Mouse (Mus musculus) megakaryocyte, embryonic 14.5 days (primary cell): ENCODE results near the gene Bok. TPM values are rescaled to one million over a fixed set of nuclear protein-coding genes. Genes with fewer than 3 reads are reported as not detected.

Experiments used
- H3K27me3 ChIP-seq: replicated peaks from 2 replicates; pipeline ENCODE3; 2012; ENCODE audit warnings: inconsistent platforms
- H3K36me3 ChIP-seq: replicated peaks from 2 replicates; pipeline ENCODE3; 2012; ENCODE audit warnings: low read length, inconsistent platforms, mixed read lengths
- H3K4me1 ChIP-seq: 2 replicates; pipeline ENCODE4 v1.6.1; 2012; ENCODE audit warnings: inconsistent platforms
- H3K4me3 ChIP-seq: replicated peaks from 2 replicates; pipeline ENCODE3; 2012; ENCODE audit warnings: moderate library complexity, mild to moderate bottlenecking, inconsistent platforms
- H3K9me3 ChIP-seq: 2 replicates; pipeline ENCODE4 v1.6.1; 2012; ENCODE audit warnings: inconsistent platforms
- FLI1 ChIP-seq: IDR thresholded peaks from 2 replicates; pipeline ENCODE4 v1.6.1; 2012; ENCODE audit warnings: low read length, inconsistent platforms, mixed read lengths
- GATA1 ChIP-seq: IDR thresholded peaks from 3 replicates; pipeline ENCODE4 v1.6.1; 2012; ENCODE audit warnings: mixed read lengths, low read length, inconsistent platforms, borderline replicate concordance
- polyA plus RNA-seq: library from polyadenylated mRNA; stranded (reverse); fragments of >175 nt; gene quantifications from 2 replicates; pipeline ENCODE4 v1.2.3, GENCODE M21; 2012; ENCODE audit warnings: low replicate concordance; ENCODE audit not compliant: insufficient read depth

Gene Bok
- polyA plus RNA-seq, 1 experiment: 0.84 TPM

- H3K4me1 ChIP-seq: peaks cover 4% of the 10 kb centered on the region
- H3K9me3 ChIP-seq: no peaks in the 10 kb centered on the region
- H3K36me3 ChIP-seq: peaks cover 35% of the 10 kb centered on the region
- no peak overlapping the region for H3K4me3 ChIP-seq
- H3K27me3 ChIP-seq: no peaks in the 10 kb centered on the region
- no peak for TF ChIP-seq FLI1
- no peak for TF ChIP-seq GATA1
These were observed 19.9 kb downstream of the Bok start for GRCm38 (mm10) chr1:93705389-93705788.

GRCm38 (mm10) chr1:93716166-93716565 lies 30.7 kb downstream of the Bok start:
- TF ChIP-seq FLI1 (no peak), GATA1 (no peak)
- Histone ChIP-seq H3K27me3 (no peaks in the 10 kb centered on the region), H3K4me1 (no peaks in the 10 kb centered on the region; the same call in none of the 2 replicates), H3K9me3 (no peaks in the 10 kb centered on the region), H3K4me3 (no peak overlapping the region), H3K36me3 (peaks cover 73% of the 10 kb centered on the region)

- H3K36me3 ChIP-seq: peaks cover 57% of the 10 kb centered on the region
- H3K9me3 ChIP-seq: no peaks in the 10 kb centered on the region
- no peak overlapping the region for H3K4me3 ChIP-seq
- H3K4me1 ChIP-seq: peaks cover 4% of the 10 kb centered on the region
- H3K27me3 ChIP-seq: no peaks in the 10 kb centered on the region
- TF ChIP-seq FLI1: no peak
- no peak for TF ChIP-seq GATA1
These were observed 36.1 kb downstream of the Bok start for GRCm38 (mm10) chr1:93721557-93721956.

- no peaks in the 10 kb centered on the region for H3K9me3 ChIP-seq
- H3K4me3 ChIP-seq: no peak overlapping the region
- H3K36me3 ChIP-seq: peaks cover 37% of the 10 kb centered on the region
- peaks cover 13% of the 10 kb centered on the region for H3K4me1 ChIP-seq
- H3K27me3 ChIP-seq: no peaks in the 10 kb centered on the region
- TF ChIP-seq FLI1: no peak
- TF ChIP-seq GATA1: no peak
These were observed 39.2 kb downstream of the Bok start for GRCm38 (mm10) chr1:93724623-93725022.

- no peak for TF ChIP-seq GATA1
- no peak for TF ChIP-seq FLI1
- Histone ChIP-seq H3K36me3 (peaks cover 29% of the 10 kb centered on the region), H3K4me3 (no peak overlapping the region), H3K4me1 (peaks cover 16% of the 10 kb centered on the region), H3K9me3 (no peaks in the 10 kb centered on the region), H3K27me3 (no peaks in the 10 kb centered on the region)
These were observed 40.2 kb downstream of the Bok start for GRCm38 (mm10) chr1:93725665-93726064.

GRCm38 (mm10) chr1:93726116-93726515 lies 40.7 kb downstream of the Bok start:
- TF ChIP-seq FLI1 (no peak), GATA1 (no peak)
- H3K36me3 ChIP-seq: peaks cover 25% of the 10 kb centered on the region

GRCm38 (mm10) chr1:93726974-93727373 lies 41.5 kb downstream of the Bok start:
- H3K36me3 ChIP-seq: peaks cover 23% of the 10 kb centered on the region
- H3K9me3 ChIP-seq: no peaks in the 10 kb centered on the region
- no peak for TF ChIP-seq FLI1
- no peak for TF ChIP-seq GATA1
- no peaks in the 10 kb centered on the region for H3K27me3 ChIP-seq
- peak overlapping the region; percentile 68 for H3K4me3 ChIP-seq
- peaks cover 21% of the 10 kb centered on the region for H3K4me1 ChIP-seq

More at GRCm38 (mm10) chr1:93726116-93726515, 40.7 kb downstream of the Bok start:
- H3K4me3 ChIP-seq: no peak overlapping the region
- H3K4me1 ChIP-seq: peaks cover 18% of the 10 kb centered on the region
- H3K27me3 ChIP-seq: no peaks in the 10 kb centered on the region
- no peaks in the 10 kb centered on the region for H3K9me3 ChIP-seq

GRCm38 (mm10) chr1:93731103-93731502 lies 45.6 kb downstream of the Bok start:
- no peaks in the 10 kb centered on the region for H3K36me3 ChIP-seq
- H3K27me3 ChIP-seq: no peaks in the 10 kb centered on the region

GRCm38 (mm10) chr1:93731880-93732281 lies 46.4 kb downstream of the Bok start:
- no peaks in the 10 kb centered on the region for H3K27me3 ChIP-seq
- peaks cover 22% of the 10 kb centered on the region for H3K4me1 ChIP-seq
- H3K4me3 ChIP-seq: no peak overlapping the region
- H3K36me3 ChIP-seq: no peaks in the 10 kb centered on the region
- no peak for TF ChIP-seq GATA1
- no peak for TF ChIP-seq FLI1
- no peaks in the 10 kb centered on the region for H3K9me3 ChIP-seq

More at GRCm38 (mm10) chr1:93731103-93731502, 45.6 kb downstream of the Bok start:
- TF ChIP-seq FLI1 (no peak), GATA1 (no peak)
- H3K9me3 ChIP-seq: no peaks in the 10 kb centered on the region
- no peak overlapping the region for H3K4me3 ChIP-seq
- H3K4me1 ChIP-seq: peaks cover 22% of the 10 kb centered on the region

- Histone ChIP-seq H3K9me3 (no peaks in the 10 kb centered on the region), H3K4me1 (peaks cover 21% of the 10 kb centered on the region), H3K27me3 (no peaks in the 10 kb centered on the region), H3K36me3 (no peaks in the 10 kb centered on the region), H3K4me3 (no peak overlapping the region)
- no peak for TF ChIP-seq FLI1
- TF ChIP-seq GATA1: no peak
These were observed 50.4 kb downstream of the Bok start for GRCm38 (mm10) chr1:93735859-93736258.

GRCm38 (mm10) chr1:93737711-93738110 lies 52.3 kb downstream of the Bok start:
- H3K9me3 ChIP-seq: no peaks in the 10 kb centered on the region
- H3K27me3 ChIP-seq: no peaks in the 10 kb centered on the region
- TF ChIP-seq GATA1: no peak
- no peak for TF ChIP-seq FLI1
- peaks cover 30% of the 10 kb centered on the region for H3K4me1 ChIP-seq
- H3K36me3 ChIP-seq: no peaks in the 10 kb centered on the region
- no peak overlapping the region for H3K4me3 ChIP-seq
